8 mouse cellular contexts compared by ENCODE assay signal in the genomic region with DNA sequence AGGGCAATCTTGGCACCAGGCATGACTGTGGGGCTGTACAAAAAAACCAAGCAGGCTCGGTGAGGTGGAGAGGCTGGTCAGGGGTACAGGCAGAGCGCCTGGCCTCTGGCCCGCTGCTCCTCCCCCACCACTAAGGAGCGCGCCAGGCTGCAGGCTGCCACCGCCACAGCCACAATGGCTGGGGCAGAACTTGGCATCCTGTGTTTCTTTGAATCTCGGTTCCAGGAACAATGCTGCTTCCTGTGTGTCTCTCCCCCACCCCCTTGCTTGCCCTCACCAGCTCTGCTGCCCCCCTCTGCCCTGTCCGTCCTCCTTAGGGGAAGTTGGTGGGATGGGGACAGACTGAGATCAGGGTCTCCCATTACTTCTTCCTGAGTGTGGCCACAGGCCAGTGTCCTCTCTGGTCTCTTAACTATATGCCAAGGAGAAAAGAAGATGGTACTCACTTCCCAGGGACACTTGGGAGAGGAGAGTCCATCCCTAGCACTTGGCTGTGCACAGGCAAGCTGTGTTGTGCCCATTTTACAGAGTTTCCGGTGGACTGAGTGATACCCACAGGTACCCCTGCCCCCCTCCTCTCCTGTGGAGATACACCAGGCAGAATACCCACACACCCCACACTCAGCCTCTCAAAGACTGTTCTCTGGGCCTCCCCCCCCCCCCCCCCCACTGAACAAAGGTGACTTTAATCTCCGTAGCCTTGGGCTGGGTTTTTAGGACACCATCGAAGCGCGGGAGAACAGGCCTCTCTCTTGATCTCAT. TPM values are rescaled to one million over a fixed set of nuclear protein-coding genes. Genes with fewer than 3 reads are reported as not detected.
A peak's percentile ranks its signal among the peaks of the same experiment; 100 is the strongest.
DNase-seq lines count a peak whose midpoint lies in the region; ATAC-seq lines count a peak whose summit lies in the region.
"Had no signal": no experiment of that assay in that cellular context is flagged by ENCODE, and none has a peak within 500 bp of the region (broad histone marks: within the 10 kb centered on the region; RNA-seq: fewer than 3 reads in every experiment).

No protein-coding gene starts in this region.

- no peak for ATAC-seq in embryonic facial prominence, embryonic 11.5 days (replicated peaks; ENCODE audit: insufficient number of reproducible peaks, low FRiP score, low TSS enrichment, low read depth)
- no peak for ATAC-seq in hindbrain, embryonic 11.5 days (ENCODE audit: low FRiP score)
- no peak for ATAC-seq in limb, embryonic 15.5 days (ENCODE audit: insufficient number of reproducible peaks, low FRiP score, low TSS enrichment, low read depth)
- no peak for ATAC-seq in midbrain, embryonic 15.5 days (replicated peaks)

- peak overlapping the region; percentile 72 for H3K27ac ChIP-seq in embryonic facial prominence, embryonic 11.5 days (replicated peaks; ENCODE audit: low read depth, low read length)
- peak overlapping the region; percentile 98 for H3K27ac ChIP-seq in hindbrain, embryonic 11.5 days (ENCODE audit: low read depth, low read length)
- H3K27ac ChIP-seq in limb, embryonic 15.5 days = peak overlapping the region; percentile 86
- H3K27ac ChIP-seq in midbrain, embryonic 15.5 days = peak overlapping the region; percentile 81

- DNase-seq in 3134 (ENCODE audit: extremely low read depth, insufficient read length, low spot score) (peak; percentile 72), 3T3-L1 (ENCODE audit: low read depth, low spot score) (peak; percentile 63)
- DNase-seq in embryonic facial prominence, embryonic 11.5 days (ENCODE audit: low spot score) = no peak
- DNase-seq in hindbrain, embryonic 11.5 days (ENCODE audit: low spot score) = peak; percentile 55
- DNase-seq in ovary, adult 18-20 months (ENCODE audit: low spot score) = no peak

- WGBS in embryonic facial prominence, embryonic 11.5 days = 12% methylated on average over 13 of the region's 13 CpGs
- 13% methylated on average over 11 of the region's 13 CpGs for WGBS in hindbrain, embryonic 11.5 days
- WGBS in limb, embryonic 15.5 days = 18% methylated on average over 13 of the region's 13 CpGs
- 8% methylated on average over 13 of the region's 13 CpGs for WGBS in midbrain, embryonic 15.5 days

- H3K27me3 ChIP-seq in embryonic facial prominence, embryonic 11.5 days (ENCODE audit: control insufficient read depth, insufficient read depth, low read length) = peaks cover 68% of the 10 kb centered on the region
- H3K27me3 ChIP-seq in hindbrain, embryonic 11.5 days (ENCODE audit: control insufficient read depth, insufficient read depth, low read length) = peaks cover 3% of the 10 kb centered on the region; the same call in 1 of the 2 replicates
- H3K27me3 ChIP-seq in limb, embryonic 15.5 days = peaks cover 48% of the 10 kb centered on the region
- peaks cover 9% of the 10 kb centered on the region for H3K27me3 ChIP-seq in midbrain, embryonic 15.5 days (replicated peaks)

- no peaks in the 10 kb centered on the region for H3K36me3 ChIP-seq in embryonic facial prominence, embryonic 11.5 days (replicated peaks; ENCODE audit: control insufficient read depth, insufficient read depth, low read depth, low read length)
- H3K36me3 ChIP-seq in hindbrain, embryonic 11.5 days (ENCODE audit: control insufficient read depth, insufficient read depth, low read length) = peaks cover 15% of the 10 kb centered on the region
- peaks cover 25% of the 10 kb centered on the region for H3K36me3 ChIP-seq in limb, embryonic 15.5 days
- no peaks in the 10 kb centered on the region for H3K36me3 ChIP-seq in midbrain, embryonic 15.5 days (replicated peaks)

- H3K4me3 ChIP-seq in embryonic facial prominence, embryonic 11.5 days (ENCODE audit: low read depth, low read length) = peak overlapping the region; percentile 57
- H3K4me3 ChIP-seq in hindbrain, embryonic 11.5 days (ENCODE audit: low read depth, low read length) = peak overlapping the region; percentile 56
- peak overlapping the region; percentile 57 for H3K4me3 ChIP-seq in limb, embryonic 15.5 days
- peak overlapping the region; percentile 49 for H3K4me3 ChIP-seq in midbrain, embryonic 15.5 days

- H3K9ac ChIP-seq in embryonic facial prominence, embryonic 11.5 days (replicated peaks; ENCODE audit: low read length) = peak overlapping the region; percentile 60
- peak overlapping the region; percentile 80 for H3K9ac ChIP-seq in hindbrain, embryonic 11.5 days (ENCODE audit: low read depth, low read length)
- H3K9ac ChIP-seq in limb, embryonic 15.5 days = 0 out of 2 replicates have a peak overlapping the region, but pooled peaks have one; percentile 24
- H3K9ac ChIP-seq in midbrain, embryonic 15.5 days = peak overlapping the region; percentile 41; the same call in 1 of the 2 replicates

- H3K4me2 ChIP-seq in embryonic facial prominence, embryonic 11.5 days (ENCODE audit: low read depth, low read length) = peak overlapping the region; percentile 82
- peak overlapping the region; percentile 83 for H3K4me2 ChIP-seq in hindbrain, embryonic 11.5 days (replicated peaks; ENCODE audit: low read depth, low read length)
- H3K4me2 ChIP-seq in limb, embryonic 15.5 days = peak overlapping the region; percentile 91
- peak overlapping the region; percentile 89 for H3K4me2 ChIP-seq in midbrain, embryonic 15.5 days

- H3K4me1 ChIP-seq in embryonic facial prominence, embryonic 11.5 days (ENCODE audit: control insufficient read depth, insufficient read depth, low read length) = peaks cover 25% of the 10 kb centered on the region
- H3K4me1 ChIP-seq in hindbrain, embryonic 11.5 days (replicated peaks; ENCODE audit: control insufficient read depth, insufficient read depth, low read length) = peaks cover 34% of the 10 kb centered on the region
- peaks cover 74% of the 10 kb centered on the region for H3K4me1 ChIP-seq in limb, embryonic 15.5 days
- H3K4me1 ChIP-seq in midbrain, embryonic 15.5 days = peaks cover 57% of the 10 kb centered on the region

- no peaks in the 10 kb centered on the region for H3K9me3 ChIP-seq in embryonic facial prominence, embryonic 11.5 days (replicated peaks; ENCODE audit: control insufficient read depth, low read length)
- H3K9me3 ChIP-seq in hindbrain, embryonic 11.5 days (ENCODE audit: control insufficient read depth, low read length) = no peaks in the 10 kb centered on the region
- no peaks in the 10 kb centered on the region for H3K9me3 ChIP-seq in limb, embryonic 15.5 days
- H3K9me3 ChIP-seq in midbrain, embryonic 15.5 days = no peaks in the 10 kb centered on the region

RNA-seq across cellular contexts. Expression of gene Lfng, which starts 2.6 kb away (rescaled TPM):
- polyA plus RNA-seq in embryonic facial prominence, embryonic 11.5 days (2014; fragmentation: Nextera tagmentation; extraction: Ambion mirVana) = 13.3 and 13.7 TPM in 2 replicates
- polyA plus RNA-seq in hindbrain, embryonic 11.5 days (2014; fragmentation: Nextera tagmentation; extraction: Ambion mirVana) = 34.1 and 38.8 TPM in 2 replicates
- 16.9 and 19.7 TPM in 2 replicates for polyA plus RNA-seq in limb, embryonic 15.5 days (2015; fragmentation: Nextera tagmentation; extraction: Ambion mirVana)
- polyA plus RNA-seq in midbrain, embryonic 15.5 days (2015; fragmentation: Nextera tagmentation; extraction: Ambion mirVana) = 20.4 and 21.8 TPM in 2 replicates

RNA-seq across cellular contexts. Expression of gene Ttyh3, which starts 39.1 kb away (rescaled TPM):
- polyA plus RNA-seq in embryonic facial prominence, embryonic 11.5 days (2014; fragmentation: Nextera tagmentation; extraction: Ambion mirVana) = 42.5 and 42.8 TPM in 2 replicates
- polyA plus RNA-seq in hindbrain, embryonic 11.5 days (2014; fragmentation: Nextera tagmentation; extraction: Ambion mirVana) = 52.9 and 53.1 TPM in 2 replicates
- 29.9 and 34.1 TPM in 2 replicates for polyA plus RNA-seq in limb, embryonic 15.5 days (2015; fragmentation: Nextera tagmentation; extraction: Ambion mirVana)
- 80.3 and 84.2 TPM in 2 replicates for polyA plus RNA-seq in midbrain, embryonic 15.5 days (2015; fragmentation: Nextera tagmentation; extraction: Ambion mirVana)

RNA-seq across cellular contexts. Expression of gene Grifin, which starts 44.8 kb away (rescaled TPM):
- polyA plus RNA-seq in embryonic facial prominence, embryonic 11.5 days (2014; fragmentation: Nextera tagmentation; extraction: Ambion mirVana) = 0.36 and 0.63 TPM in 2 replicates
- polyA plus RNA-seq in hindbrain, embryonic 11.5 days (2014; fragmentation: Nextera tagmentation; extraction: Ambion mirVana) = not detected in 2 replicates
- polyA plus RNA-seq in limb, embryonic 15.5 days (2015; fragmentation: Nextera tagmentation; extraction: Ambion mirVana) = 0.31 TPM in 1 of 2 replicates, not detected in the other
- polyA plus RNA-seq in midbrain, embryonic 15.5 days (2015; fragmentation: Nextera tagmentation; extraction: Ambion mirVana) = 0.41 TPM in 1 of 2 replicates, not detected in the other
- polyA plus RNA-seq: gonadal fat pad, adult 2 months had no signal

Comparison
In these comparisons a context has a peak if more than half of its experiments do, and no peak if none do; other contexts are left out.
1. DNase-seq: peak in 3134 (single experiment), 3T3-L1 (single experiment) and hindbrain, embryonic 11.5 days (single experiment); none in embryonic facial prominence, embryonic 11.5 days (single experiment) and ovary, adult 18-20 months (single experiment).
2. H3K9ac ChIP-seq: peak in every context shown above with its lines; median percentile 80 in hindbrain, embryonic 11.5 days; 60 in embryonic facial prominence, embryonic 11.5 days; 41 in midbrain, embryonic 15.5 days; 24 in limb, embryonic 15.5 days.
3. Peak in every context shown above with its lines, with median percentiles within 50 percentile points of each other: H3K27ac ChIP-seq, H3K4me2 ChIP-seq and H3K4me3 ChIP-seq.